Mouse (Mus musculus): ENCODE results near the gene Rassf10. TPM values are rescaled to one million over a fixed set of nuclear protein-coding genes. Genes with fewer than 3 reads are reported as not detected.

The Rassf10 gene
- polyA plus RNA-seq (2016; fragmentation: Nextera tagmentation; extraction: Ambion mirVana), result 2.2 and 2.5 TPM in 2 replicates

DNA sequence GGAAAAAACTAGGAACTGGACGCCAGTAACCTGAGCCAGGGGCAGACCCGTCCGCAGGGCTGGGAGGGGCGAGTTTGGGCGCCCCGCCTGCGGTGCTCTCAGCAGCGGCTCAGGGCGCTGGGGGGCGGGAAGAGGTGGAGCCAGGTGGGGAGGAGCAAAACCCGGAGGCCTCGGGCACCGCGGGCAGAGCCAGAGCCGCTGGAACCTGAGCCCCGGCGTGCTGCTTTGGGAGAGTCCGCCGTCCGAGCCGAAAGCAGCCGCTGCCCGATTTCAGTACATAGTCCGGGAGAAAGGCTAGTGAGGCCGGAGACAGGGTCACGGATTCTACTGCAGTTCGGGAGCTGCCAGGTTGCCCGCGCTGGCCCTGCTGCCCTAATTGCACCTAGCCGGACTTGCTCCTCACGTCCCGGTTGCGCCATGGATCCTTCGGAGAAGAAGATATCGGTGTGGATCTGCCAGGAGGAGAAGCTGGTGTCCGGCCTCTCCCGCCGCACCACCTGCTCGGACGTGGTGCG lies at the start of gene Rassf10:
Gene Rassf10 (plus strand): TSS at position 186 of the 515 bp plus-strand sequence.
- no peak within 1 kb of the TSS for H3K27ac ChIP-seq
- H3K4me3 ChIP-seq, result peak within 1 kb of the TSS; percentile 47
- H3K4me2 ChIP-seq (replicated peaks), result peak within 1 kb of the TSS; percentile 80
- peaks cover 23% of the 10 kb centered on the region for H3K4me1 ChIP-seq
- under 1% methylated on average over 41 of the region's 41 CpGs for WGBS
- peak; percentile 56; the same call in 1 of the 2 replicates for ATAC-seq (ENCODE audit: low FRiP score)
- no peaks in the 10 kb centered on the region for H3K9me3 ChIP-seq (replicated peaks)
- H3K36me3 ChIP-seq, result no peaks in the 10 kb centered on the region
- H3K27me3 ChIP-seq, result peaks cover 50% of the 10 kb centered on the region
- peak within 1 kb of the TSS; percentile 32 for H3K9ac ChIP-seq

DNA sequence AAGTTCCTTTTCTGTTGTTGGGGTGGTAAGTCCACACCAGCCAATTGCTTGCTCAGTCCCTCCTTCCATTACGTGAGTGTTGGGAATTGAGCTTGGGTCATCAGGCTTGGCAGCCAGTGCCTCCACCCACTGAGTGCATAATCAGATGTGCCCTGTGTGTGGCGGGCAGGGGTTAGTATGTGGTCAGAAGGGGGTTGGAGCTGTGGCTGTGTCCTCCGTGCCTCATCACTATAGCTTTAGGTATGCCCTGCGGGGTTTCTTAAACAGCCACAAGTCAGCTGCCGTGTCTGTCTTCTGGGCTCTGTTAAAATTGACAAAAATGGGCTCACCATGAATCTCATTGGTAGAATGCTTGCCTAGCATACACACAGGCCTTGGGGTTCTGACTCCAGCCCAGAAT lies 46.9 kb upstream of the Rassf10 start:
- no peak for ATAC-seq (ENCODE audit: low FRiP score)
- Histone ChIP-seq H3K27ac (no peak overlapping the region), H3K4me2 (replicated peaks) (no peak overlapping the region), H3K4me1 (no peaks in the 10 kb centered on the region), H3K4me3 (no peak overlapping the region), H3K36me3 (peaks cover 5% of the 10 kb centered on the region; the same call in 1 of the 2 replicates), H3K9me3 (replicated peaks) (no peaks in the 10 kb centered on the region), H3K27me3 (peaks cover 8% of the 10 kb centered on the region; the same call in 1 of the 2 replicates), H3K9ac (no peak overlapping the region)
- 64% methylated on average over 5 of the region's 5 CpGs for WGBS

DNA sequence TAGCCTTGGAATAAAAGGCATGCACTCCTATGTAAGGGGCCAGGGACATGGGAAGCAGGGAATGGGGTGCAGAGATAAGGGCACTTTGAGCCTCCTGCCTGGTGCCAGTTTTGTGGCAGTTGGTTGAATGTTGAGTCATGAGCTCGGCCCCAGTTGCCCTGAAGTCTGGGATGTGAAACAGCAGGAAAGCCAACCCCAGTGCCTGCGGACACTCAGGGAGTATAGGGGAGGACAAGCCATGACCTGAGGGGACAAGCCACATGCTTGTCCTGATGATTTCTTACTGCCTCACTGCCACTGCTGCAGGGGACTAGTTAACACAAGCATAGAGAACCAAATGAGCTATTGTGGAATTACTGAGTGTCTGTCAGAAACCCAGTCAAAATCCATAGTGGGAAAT lies 46.3 kb upstream of the Rassf10 start:
- no peak overlapping the region for H3K9ac ChIP-seq
- no peak for ATAC-seq (ENCODE audit: low FRiP score)
- no peak overlapping the region for H3K4me2 ChIP-seq (replicated peaks)
- 60% methylated on average over 2 of the region's 2 CpGs for WGBS
- H3K9me3 ChIP-seq (replicated peaks), result no peaks in the 10 kb centered on the region
- H3K27me3 ChIP-seq, result peaks cover 8% of the 10 kb centered on the region; the same call in 1 of the 2 replicates
- no peak overlapping the region for H3K4me3 ChIP-seq
- H3K4me1 ChIP-seq, result no peaks in the 10 kb centered on the region
- H3K27ac ChIP-seq, result peak overlapping the region; percentile 19; the same call in 1 of the 2 replicates
- H3K36me3 ChIP-seq, result peaks cover 5% of the 10 kb centered on the region; the same call in 1 of the 2 replicates

DNA sequence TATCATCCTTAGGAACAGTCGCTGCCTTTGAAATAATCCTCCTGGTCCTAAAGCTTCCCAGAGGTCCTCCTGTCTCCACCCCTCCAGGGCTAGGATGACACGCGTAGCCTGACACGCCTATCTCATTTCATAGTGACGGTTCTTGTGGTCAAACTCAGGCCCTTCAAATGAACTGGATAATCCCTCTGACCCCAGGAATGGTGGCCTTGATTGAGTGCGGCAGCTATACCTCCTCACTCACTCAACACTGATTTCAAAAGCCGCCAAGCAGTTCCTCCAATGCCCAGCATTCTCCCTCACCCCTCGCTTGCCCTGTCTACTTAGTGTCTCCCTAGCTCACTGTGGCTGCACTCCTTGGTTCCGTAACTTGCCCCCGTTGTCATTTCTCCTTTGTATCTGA lies 44.6 kb upstream of the Rassf10 start:
- H3K9ac ChIP-seq, result no peak overlapping the region
- WGBS, result 87% methylated on average over 10 of the region's 10 CpGs
- no peak for ATAC-seq (ENCODE audit: low FRiP score)
- H3K27ac ChIP-seq, result no peak overlapping the region
- H3K4me3 ChIP-seq, result no peak overlapping the region
- H3K36me3 ChIP-seq, result peaks cover 5% of the 10 kb centered on the region; the same call in 1 of the 2 replicates
- H3K9me3 ChIP-seq (replicated peaks), result no peaks in the 10 kb centered on the region
- no peak overlapping the region for H3K4me2 ChIP-seq (replicated peaks)
- H3K4me1 ChIP-seq, result no peaks in the 10 kb centered on the region
- H3K27me3 ChIP-seq, result peaks cover 7% of the 10 kb centered on the region

DNA sequence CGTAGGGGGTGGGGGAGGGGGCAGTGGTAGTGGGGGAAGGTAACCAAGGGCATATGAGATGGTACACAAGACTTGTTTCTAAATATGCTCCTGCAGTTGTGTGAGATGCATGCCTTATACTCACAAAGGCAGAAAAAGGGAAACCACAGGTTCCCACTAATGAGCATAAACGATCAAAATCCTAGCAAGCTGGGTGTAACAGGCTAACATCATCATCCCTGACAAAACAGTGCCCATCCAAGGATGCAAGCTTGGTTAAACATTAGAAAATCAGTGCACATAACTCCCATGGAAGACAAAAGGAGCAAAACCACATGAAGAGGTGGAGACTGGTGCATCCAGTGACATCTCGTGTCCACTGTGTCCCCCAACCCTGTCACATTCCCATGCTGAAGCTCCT lies 40.8 kb upstream of the Rassf10 start:
- 86% methylated on average over 3 of the region's 3 CpGs for WGBS
- no peaks in the 10 kb centered on the region for H3K9me3 ChIP-seq (replicated peaks)

DNA sequence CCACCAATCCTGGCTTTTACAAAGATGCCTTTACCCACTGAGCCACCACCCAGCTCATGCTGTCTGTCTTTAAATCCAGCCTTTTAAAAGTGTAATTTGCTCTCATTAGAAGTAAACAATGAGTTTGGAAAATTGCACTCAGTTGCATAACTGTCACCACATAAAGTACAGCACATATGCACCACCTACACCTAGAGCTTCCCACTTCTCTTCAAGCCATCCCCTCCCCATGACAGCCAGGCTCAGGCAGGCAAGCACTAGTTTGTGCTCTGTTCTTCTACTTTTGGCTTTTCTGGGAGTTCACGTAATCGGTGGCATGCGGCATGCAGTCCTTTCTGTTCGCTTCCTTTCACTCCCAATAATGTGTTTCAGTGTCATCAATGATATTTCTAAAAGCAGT lies 38.2 kb upstream of the Rassf10 start:
- ATAC-seq (ENCODE audit: low FRiP score), result no peak
- Histone ChIP-seq H3K9ac (no peak overlapping the region), H3K27ac (no peak overlapping the region), H3K4me2 (replicated peaks) (no peak overlapping the region), H3K27me3 (peaks cover under 1% of the 10 kb centered on the region; the same call in 1 of the 2 replicates), H3K4me1 (peaks cover 20% of the 10 kb centered on the region), H3K9me3 (replicated peaks) (no peaks in the 10 kb centered on the region), H3K4me3 (no peak overlapping the region), H3K36me3 (no peaks in the 10 kb centered on the region)
- 76% methylated on average over 4 of the region's 4 CpGs for WGBS

More for the DNA sequence above, 40.8 kb upstream of the Rassf10 start:
- H3K9ac ChIP-seq, result no peak overlapping the region
- peaks cover 12% of the 10 kb centered on the region for H3K4me1 ChIP-seq
- ATAC-seq (ENCODE audit: low FRiP score), result no peak
- H3K36me3 ChIP-seq, result no peaks in the 10 kb centered on the region
- no peak overlapping the region for H3K4me3 ChIP-seq
- H3K4me2 ChIP-seq (replicated peaks), result no peak overlapping the region
- H3K27me3 ChIP-seq, result peaks cover 2% of the 10 kb centered on the region; the same call in 1 of the 2 replicates
- no peak overlapping the region for H3K27ac ChIP-seq

DNA sequence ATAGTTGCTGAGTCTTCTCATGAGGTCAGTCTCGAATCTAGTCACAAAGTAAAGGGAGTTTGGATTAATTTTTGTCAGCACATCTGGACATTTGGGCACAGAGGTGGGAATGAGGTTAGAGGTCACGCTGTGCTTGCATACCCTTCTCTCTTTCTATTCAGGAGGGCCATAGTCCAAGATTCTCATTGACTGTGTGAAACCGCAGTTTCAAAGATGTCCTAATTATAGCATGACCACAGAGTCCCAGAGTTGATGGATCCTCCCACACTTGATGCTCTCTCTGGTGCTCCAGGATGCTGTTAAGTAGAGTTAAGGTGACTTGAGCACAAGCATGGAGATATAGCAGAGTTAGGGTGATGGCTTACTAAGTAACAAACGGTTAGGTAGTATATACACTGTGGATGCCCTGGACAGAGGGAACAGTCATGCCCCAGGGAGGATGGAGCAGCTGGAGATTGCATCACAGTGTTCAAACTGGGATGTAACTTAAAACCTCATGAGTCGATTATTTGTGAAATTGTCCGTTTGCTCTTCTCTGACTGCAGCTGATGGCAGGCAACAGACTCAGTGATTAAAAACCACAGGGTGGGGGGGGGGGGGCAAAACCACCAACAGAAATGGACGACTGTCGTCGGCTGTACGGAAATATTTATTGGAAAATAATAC lies 36.0 kb upstream of the Rassf10 start:
- 51% methylated on average over 10 of the region's 10 CpGs for WGBS
- peaks cover 21% of the 10 kb centered on the region for H3K4me1 ChIP-seq
- no peaks in the 10 kb centered on the region; the same call in 1 of the 2 replicates for H3K27me3 ChIP-seq
- peak overlapping the region; percentile 33; the same call in 1 of the 2 replicates for H3K4me2 ChIP-seq (replicated peaks)
- no peaks in the 10 kb centered on the region for H3K36me3 ChIP-seq
- H3K4me3 ChIP-seq, result no peak overlapping the region
- ATAC-seq (ENCODE audit: low FRiP score), result no peak
- no peak overlapping the region for H3K27ac ChIP-seq
- H3K9ac ChIP-seq, result no peak overlapping the region
- no peaks in the 10 kb centered on the region for H3K9me3 ChIP-seq (replicated peaks)

DNA sequence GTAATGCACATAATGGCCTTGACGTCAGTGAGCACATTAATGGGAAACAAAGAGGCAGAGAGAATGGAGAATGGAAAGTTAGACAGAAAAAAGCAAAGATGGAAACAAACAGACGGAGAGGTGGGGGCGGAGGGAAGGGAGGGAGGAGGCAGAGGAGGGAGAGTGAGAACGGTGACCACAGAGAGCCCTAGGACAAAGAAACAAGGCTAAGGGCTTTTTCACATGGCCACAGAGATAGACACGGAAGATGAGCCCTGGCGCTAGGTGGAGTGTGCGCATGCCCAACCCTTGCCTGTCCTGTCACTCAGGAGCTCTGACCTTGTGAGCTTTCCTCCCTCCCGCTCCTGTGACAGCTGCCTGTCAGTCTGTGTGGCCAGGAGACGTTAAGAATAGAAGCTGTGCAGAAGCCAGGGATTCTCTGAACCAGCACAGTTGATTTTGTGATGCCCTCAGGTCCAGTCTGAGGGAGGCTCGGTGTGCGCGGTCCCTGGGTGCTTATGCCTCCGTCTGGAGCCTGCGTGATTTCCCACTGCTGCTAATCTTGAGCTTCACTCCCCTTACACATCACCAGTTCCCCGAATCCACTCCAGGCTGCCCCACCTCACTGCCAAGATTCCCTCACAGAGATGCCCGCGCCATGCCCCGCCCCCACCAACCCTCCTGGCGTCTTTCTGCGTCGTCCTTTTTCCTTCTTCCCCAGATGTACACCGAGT lies 35.3 kb upstream of the Rassf10 start:
- peak; percentile 59; the same call in 1 of the 2 replicates for ATAC-seq (ENCODE audit: low FRiP score)
- Histone ChIP-seq H3K9ac (no peak overlapping the region), H3K36me3 (no peaks in the 10 kb centered on the region), H3K27ac (0 out of 2 replicates have a peak overlapping the region, but pooled peaks have one; percentile 19), H3K4me3 (no peak overlapping the region), H3K9me3 (replicated peaks) (no peaks in the 10 kb centered on the region), H3K4me2 (replicated peaks) (peak overlapping the region; percentile 33), H3K27me3 (no peaks in the 10 kb centered on the region), H3K4me1 (peaks cover 28% of the 10 kb centered on the region)
- WGBS, result 45% methylated on average over 22 of the region's 22 CpGs

DNA sequence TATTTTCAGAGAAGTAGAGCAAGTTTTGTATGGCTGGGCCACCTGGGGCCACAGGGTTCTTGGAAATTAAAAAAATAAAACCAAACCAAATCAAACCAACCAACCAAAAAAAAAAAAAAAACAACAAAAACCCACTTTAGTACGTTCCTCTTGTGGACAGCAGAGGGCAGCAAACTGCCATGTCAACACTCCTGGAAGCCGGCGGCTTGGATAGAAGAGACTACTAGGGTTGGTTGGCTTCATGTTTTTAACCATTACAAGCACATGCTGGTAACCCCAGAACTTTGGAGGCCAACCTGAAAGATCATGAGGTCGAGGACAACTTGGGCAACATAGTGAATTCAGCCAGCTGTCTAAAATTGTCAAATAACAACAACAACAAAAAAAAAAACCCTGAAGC lies 33.9 kb upstream of the Rassf10 start:
- no peak overlapping the region for H3K4me2 ChIP-seq (replicated peaks)
- no peak overlapping the region for H3K9ac ChIP-seq
- peaks cover 31% of the 10 kb centered on the region for H3K4me1 ChIP-seq
- no peak overlapping the region for H3K27ac ChIP-seq
- no peaks in the 10 kb centered on the region for H3K36me3 ChIP-seq
- WGBS, result 4% methylated on average over 4 of the region's 4 CpGs
- no peak for ATAC-seq (ENCODE audit: low FRiP score)
- H3K9me3 ChIP-seq (replicated peaks), result no peaks in the 10 kb centered on the region
- no peak overlapping the region for H3K4me3 ChIP-seq
- no peaks in the 10 kb centered on the region for H3K27me3 ChIP-seq

DNA sequence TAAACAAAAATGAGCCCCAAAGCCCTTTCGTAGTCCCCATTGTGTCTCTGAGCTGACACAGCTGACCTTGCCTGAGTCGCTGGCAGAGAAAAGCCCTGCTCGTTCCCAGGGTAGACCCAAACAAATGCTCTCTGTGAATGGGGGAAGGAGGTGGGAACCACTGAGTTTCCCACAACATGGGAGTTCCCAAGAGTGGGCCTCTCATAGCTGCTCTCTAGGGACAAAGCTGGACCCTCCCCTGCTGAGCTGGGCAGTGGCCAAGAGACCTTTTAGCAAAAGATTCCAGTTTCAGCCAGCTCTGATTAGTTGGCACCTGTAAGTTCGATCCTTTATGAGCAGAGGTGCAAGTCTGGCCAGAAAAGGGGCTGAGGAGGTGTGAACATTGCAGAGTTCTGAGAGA lies 31.0 kb upstream of the Rassf10 start:
- no peak for ATAC-seq (ENCODE audit: low FRiP score)
- peaks cover 21% of the 10 kb centered on the region for H3K4me1 ChIP-seq
- H3K9ac ChIP-seq, result no peak overlapping the region
- no peaks in the 10 kb centered on the region for H3K27me3 ChIP-seq
- H3K36me3 ChIP-seq, result no peaks in the 10 kb centered on the region
- H3K27ac ChIP-seq, result no peak overlapping the region
- 31% methylated on average over 4 of the region's 4 CpGs for WGBS
- no peak overlapping the region for H3K4me3 ChIP-seq
- H3K9me3 ChIP-seq (replicated peaks), result no peaks in the 10 kb centered on the region
- H3K4me2 ChIP-seq (replicated peaks), result no peak overlapping the region

DNA sequence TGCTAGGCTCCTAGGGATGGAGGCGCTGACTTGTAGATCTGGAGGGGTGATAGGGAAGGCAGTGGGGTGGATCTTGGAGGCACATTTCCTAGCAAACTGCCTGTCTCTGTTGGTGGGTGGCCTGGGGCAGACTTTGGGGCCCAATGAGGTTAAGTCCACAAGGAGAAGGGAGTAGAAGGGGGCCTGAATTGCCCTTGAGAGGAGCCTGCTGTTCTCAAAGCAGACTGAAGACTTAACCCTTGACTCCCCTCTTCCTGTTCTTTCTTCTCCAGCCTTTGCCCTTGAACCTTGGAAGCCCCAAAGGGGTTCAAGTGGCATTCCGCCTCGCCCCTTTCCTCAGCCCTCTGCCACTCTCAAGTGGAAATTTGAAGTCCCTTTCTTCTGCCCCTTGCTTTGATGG lies 30.1 kb upstream of the Rassf10 start:
- no peak overlapping the region for H3K9ac ChIP-seq
- peaks cover 2% of the 10 kb centered on the region; the same call in 1 of the 2 replicates for H3K27me3 ChIP-seq
- no peak overlapping the region for H3K4me3 ChIP-seq
- WGBS, result 82% methylated on average over 3 of the region's 3 CpGs
- peaks cover 12% of the 10 kb centered on the region for H3K4me1 ChIP-seq
- no peaks in the 10 kb centered on the region for H3K36me3 ChIP-seq
- no peak for ATAC-seq (ENCODE audit: low FRiP score)
- no peak overlapping the region for H3K27ac ChIP-seq
- no peaks in the 10 kb centered on the region for H3K9me3 ChIP-seq (replicated peaks)
- H3K4me2 ChIP-seq (replicated peaks), result no peak overlapping the region

DNA sequence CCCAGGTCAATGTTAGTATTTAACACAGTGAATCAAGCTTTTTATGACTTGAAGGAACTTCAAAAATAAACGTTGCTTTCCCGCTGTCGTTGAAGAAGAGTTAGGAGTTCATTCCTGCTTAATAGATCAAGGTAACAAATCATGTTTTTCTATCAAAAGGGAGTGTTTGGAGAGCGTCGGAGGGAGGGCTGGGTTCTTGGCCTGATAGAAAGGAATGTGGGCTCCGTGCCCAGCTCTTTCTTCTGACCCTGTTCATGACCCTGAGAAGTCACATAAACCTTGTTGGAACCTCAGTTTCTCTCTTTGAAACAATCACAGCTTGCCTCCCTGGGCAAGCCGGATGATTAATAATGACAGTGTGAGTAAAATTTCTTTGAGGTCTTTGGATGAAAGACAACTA lies 23.1 kb upstream of the Rassf10 start:
- no peaks in the 10 kb centered on the region for H3K9me3 ChIP-seq (replicated peaks)
- H3K9ac ChIP-seq, result no peak overlapping the region
- no peak overlapping the region for H3K27ac ChIP-seq
- H3K4me3 ChIP-seq, result no peak overlapping the region
- ATAC-seq (ENCODE audit: low FRiP score), result no peak
- H3K27me3 ChIP-seq, result peaks cover 4% of the 10 kb centered on the region; the same call in 1 of the 2 replicates
- H3K4me2 ChIP-seq (replicated peaks), result no peak overlapping the region
- no peaks in the 10 kb centered on the region for H3K36me3 ChIP-seq
- peaks cover 3% of the 10 kb centered on the region; the same call in 1 of the 2 replicates for H3K4me1 ChIP-seq
- 59% methylated on average over 7 of the region's 7 CpGs for WGBS
